Mouse (Mus musculus) T-helper 17 cell (primary cell): ENCODE measurements around the gene Dmrt1.

Experiments
- in situ Hi-C, 2 experiments: fragments of 300-600 bp; cut with MboI, MseI; formaldehyde crosslinking; loops; 1 replicate in 1 of 2; 2 replicates in 1 of 2; pipeline ENCODE4 v1.15.1; 2025; ENCODE audit warnings: high pct_unique_total_duplicates in 2 of 2

Dmrt1 gene

DNA sequence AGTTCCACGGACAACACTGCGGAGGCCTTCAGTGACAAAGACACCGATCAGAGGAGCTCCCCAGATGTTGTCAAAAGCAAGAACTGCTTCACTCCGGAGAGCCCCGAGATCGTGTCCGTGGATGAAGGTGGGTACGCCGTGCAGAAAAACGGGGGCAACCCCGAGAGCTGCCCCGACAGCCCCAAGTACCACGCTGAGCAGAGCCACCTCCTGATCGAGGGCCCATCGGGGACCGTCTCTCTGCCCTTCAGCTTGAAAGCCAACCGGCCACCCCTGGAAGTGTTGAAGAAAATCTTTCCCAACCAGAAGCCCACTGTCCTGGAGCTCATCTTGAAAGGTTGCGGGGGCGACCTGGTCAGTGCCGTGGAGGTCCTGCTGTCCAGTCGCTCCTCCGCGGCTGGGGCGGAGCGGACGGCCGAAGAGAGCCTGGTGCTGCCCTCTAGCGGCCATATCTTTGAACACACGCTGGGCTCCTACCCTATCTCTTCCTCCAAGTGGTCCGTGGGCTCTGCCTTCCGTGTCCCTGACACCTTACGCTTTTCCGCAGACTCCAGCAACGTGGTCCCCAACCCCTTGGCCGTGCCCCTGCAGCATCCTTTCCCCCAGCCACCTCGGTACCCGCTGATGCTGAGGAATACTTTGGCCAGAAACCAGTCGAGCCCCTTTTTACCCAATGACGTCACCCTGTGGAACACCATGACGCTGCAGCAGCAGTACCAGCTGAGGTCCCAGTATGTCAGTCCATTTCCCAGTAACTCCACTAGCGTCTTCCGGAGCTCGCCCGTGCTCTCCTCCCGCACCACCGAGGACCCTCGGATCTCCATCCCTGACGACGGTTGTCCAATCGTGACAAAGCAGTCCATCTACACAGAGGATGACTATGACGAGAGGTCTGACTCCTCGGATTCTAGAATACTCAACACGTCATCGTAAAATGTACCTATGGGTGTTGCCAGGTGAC, 117.2 kb downstream of the Dmrt1 start:
- in situ Hi-C loops, result loop anchor here in 1 of 2 experiments (10.0 kb wide), 1 partner anchor 542 kb away; no protein-coding TSS in a partner anchor

DNA sequence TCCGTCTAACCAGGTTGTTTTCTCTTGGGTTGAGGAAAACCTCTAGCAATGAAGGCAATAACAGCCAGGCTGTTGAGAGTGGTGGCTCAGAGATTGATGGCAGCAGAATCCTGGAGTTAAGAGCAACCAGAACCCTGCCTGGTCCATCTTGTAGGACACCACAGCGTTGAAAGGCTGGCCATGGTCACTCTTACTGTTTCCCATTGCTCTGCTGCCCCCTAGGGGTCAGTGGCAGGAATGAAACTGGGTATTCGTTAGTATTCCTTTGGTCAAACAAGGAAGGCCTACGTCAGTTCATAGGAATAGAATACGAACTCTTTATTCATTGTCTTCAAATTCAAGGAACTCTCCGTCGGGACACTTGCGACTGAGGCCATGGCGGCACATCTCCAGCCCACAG, 123.1 kb downstream of the Dmrt1 start:
- in situ Hi-C loops, result loop anchor here in 1 of 2 experiments (10.0 kb wide), 1 partner anchor 536 kb away; no protein-coding TSS in a partner anchor

DNA sequence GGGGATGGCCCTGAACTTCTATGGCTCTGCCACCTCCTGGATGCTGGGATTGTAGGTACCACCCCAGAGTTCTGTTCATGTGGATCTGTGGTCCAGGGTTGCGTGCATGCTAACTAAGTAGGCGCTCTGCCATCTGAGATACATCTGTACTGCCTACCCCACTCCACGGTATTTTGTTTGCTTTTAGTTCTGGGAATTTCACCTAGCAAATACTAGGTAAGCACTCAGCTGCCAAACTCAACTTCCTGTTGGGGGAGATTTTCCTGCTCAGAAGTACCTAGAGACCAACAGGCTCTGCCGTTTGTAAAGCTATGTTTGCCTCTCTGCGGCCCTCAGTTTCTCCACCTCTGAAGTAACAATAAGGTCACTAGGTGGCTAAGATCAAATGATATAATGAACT, 129.7 kb downstream of the Dmrt1 start:
- in situ Hi-C loops, result loop anchor here (5.0 kb wide), 1 partner anchor 88 kb away; no protein-coding TSS in a partner anchor

DNA sequence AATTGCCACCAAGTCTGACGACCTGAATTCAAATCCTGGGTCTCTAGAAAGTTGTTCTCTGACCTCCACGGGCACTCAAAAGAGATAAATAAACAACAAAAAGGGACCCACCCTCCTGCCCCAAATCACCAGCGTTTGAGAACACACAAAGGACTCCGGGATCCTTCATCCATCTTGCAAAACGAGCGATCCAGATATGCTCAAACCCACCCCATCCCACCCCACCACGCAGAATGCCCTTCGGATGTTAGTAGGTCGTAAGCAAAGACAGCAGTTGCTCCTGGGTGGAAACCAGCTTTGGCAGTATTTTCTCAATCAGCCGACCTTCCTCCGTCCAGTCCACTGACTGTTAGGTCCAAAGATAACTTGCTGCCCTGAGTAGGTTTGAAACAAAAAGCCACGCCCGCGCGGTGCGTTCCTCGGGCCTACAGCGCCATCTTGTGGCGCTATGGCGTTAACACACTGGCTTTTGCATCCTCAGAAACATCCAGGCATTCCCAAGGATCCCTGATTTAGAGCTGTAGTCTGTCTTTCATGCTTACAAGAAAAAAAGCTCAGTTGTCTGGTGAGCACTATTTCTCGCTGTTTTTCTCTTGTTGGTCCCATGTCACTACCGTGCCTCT, 130.3 kb downstream of the Dmrt1 start:
- in situ Hi-C loops, result loop anchor here (5.0 kb wide), 1 partner anchor 88 kb away; no protein-coding TSS in a partner anchor

DNA sequence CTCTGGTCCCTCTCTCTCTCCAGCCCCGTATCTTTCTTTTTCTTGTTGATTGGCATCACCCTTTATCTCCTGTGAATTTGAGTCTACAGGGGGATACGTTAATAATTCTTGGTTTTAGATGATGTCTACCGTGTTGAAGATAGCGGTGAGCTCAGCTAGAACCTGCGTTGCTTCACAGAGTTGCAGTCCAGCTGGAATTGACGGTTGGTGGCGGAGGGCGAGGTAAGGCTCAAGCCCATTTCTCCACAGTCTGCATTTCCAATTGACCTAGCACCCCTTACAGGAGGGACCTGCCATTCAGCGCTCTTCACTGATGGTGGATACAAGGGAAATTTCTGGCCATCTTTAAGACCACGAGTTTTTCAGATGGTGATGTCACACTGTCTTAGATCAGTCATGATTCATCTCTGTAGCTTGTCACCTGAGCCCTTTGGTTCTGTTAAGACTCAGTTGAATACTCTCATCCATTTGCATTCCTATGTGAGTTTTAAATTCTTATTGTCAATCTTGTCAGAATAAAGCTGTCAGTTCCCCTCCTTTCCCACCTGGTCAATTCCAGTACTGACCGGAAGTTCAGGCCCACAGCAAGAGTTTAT, 133.4 kb downstream of the Dmrt1 start:
- in situ Hi-C loops, result loop anchor here (5.0 kb wide), 1 partner anchor 92 kb away; no protein-coding TSS in a partner anchor

DNA sequence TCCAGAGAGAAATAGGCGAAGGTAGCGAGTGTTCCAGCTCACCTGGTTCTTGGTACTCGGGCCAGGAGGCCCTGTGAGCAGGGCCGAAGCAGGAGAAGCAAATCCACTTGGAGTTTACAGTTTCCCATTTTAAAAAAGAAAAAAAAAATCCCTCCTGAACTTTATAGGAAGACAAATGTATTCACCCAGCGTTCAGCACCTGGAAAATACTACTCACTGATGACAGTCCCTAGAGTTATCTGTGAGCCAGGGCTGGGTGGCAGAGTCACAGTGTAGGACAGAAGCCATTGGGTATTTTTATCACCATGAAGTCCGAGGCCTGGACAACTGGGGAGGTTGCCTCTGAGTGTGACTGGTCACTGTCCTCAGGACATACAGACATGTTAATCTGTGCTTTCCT, 136.4 kb downstream of the Dmrt1 start:
- in situ Hi-C loops, result no loop called here

DNA sequence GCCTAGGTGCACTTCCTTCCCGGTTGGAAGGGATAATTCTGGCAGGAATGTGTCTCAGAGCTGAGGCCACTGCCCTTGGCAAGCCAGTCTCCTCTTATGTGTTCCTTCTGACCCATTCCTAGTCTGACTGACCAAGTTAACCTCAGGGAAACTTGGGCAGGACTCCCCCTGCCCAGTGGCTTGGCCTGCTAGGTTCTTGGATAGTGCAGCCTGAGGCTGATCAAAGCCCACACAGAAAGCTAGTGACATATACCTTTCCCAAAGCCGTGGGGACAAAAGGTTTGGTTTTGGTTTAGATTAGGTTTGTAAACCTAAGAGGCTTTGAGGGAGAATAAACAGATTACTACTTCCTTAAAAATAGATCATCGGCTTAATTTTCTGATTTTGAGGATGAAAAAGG, 141.7 kb downstream of the Dmrt1 start:
- in situ Hi-C loops, result no loop called here

- in situ Hi-C loops, result no loop called here
These were observed 143.3 kb downstream of the Dmrt1 start for GRCm38 (mm10) chr19:25648701-25649100.

- in situ Hi-C loops, result no loop called here
These were observed 145.1 kb downstream of the Dmrt1 start for GRCm38 (mm10) chr19:25650474-25650873.

DNA sequence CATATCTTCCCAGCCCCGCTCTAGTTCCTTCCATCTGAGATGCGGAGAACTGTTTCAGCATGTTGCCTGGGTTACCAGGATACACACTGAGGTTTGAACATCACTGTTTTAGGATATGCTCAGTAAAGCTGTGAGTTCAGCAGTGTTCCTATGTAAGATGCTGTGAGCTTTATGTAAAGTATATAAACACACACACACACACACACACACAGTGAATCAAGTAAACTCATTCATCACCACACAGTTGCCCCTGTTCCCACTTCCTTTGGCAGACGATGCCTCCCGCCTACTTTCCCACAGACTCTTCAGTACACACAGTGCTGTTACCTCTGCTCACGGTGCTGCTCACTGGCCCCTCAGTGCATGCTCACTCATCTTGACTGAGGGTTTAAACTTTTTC, 147.1 kb downstream of the Dmrt1 start:
- in situ Hi-C loops, result no loop called here
